Mouse (Mus musculus) MEL (cell line): Measurements from ENCODE around the gene Hba-x. TPM values are rescaled to one million over a fixed set of nuclear protein-coding genes. Genes with fewer than 3 reads are reported as not detected.
A peak's percentile ranks its signal among the peaks of the same experiment; 100 is the strongest.

Experiments used
- DNase-seq: peaks from one replicate; pipeline ENCODE4 v3.0.0; 2011; ENCODE audit warnings: low read depth, low spot score
- H3K27ac ChIP-seq: 2 replicates; pipeline ENCODE4 v1.5.1; 2012; ENCODE audit warnings: low read depth, mild to moderate bottlenecking, control low read depth, low read length, moderate library complexity; ENCODE audit not compliant: control insufficient read depth
- H3K27me3 ChIP-seq, 2 experiments: fragments of 150-350 bp in 1 of 2; sonication (generic) in 1 of 2; 2 replicates each; pipeline ENCODE4 v1.6.1; 2012; ENCODE audit warnings: low read length in 2 of 2, mild to moderate bottlenecking in 2 of 2, improper control_type of control experiment in 1 of 2, moderate library complexity in 1 of 2; ENCODE audit not compliant: insufficient read depth in 2 of 2, control insufficient read depth in 1 of 2
- H3K36me3 ChIP-seq, 2 experiments: 2 replicates each; pipeline ENCODE4 v1.6.1; 2012 to 2014; ENCODE audit warnings: low read length in 2 of 2, improper control_type of control experiment in 1 of 2, inconsistent platforms in 1 of 2, mild to moderate bottlenecking in 1 of 2; ENCODE audit not compliant: insufficient read depth in 2 of 2, control insufficient read depth in 1 of 2
- H3K4me1 ChIP-seq, 2 experiments: fragments of 150-350 bp in 1 of 2; sonication (generic) in 1 of 2; 2 replicates each; pipeline ENCODE4 v1.6.1; 2012; ENCODE audit warnings: low read length in 2 of 2, improper control_type of control experiment in 1 of 2, mild to moderate bottlenecking in 1 of 2; ENCODE audit not compliant: insufficient read depth in 2 of 2, control insufficient read depth in 1 of 2
- H3K4me3 ChIP-seq, 2 experiments: fragments of 150-350 bp in 1 of 2; sonication (generic) in 1 of 2; 2 replicates each; pipeline ENCODE4 v1.5.1; 2012; ENCODE audit warnings: low read depth in 2 of 2, low read length in 2 of 2, mild to moderate bottlenecking in 2 of 2, moderate library complexity in 2 of 2, control low read depth in 1 of 2, improper control_type of control experiment in 1 of 2; ENCODE audit not compliant: control insufficient read depth in 1 of 2, insufficient read depth in 1 of 2
- H3K79me2 ChIP-seq: 2 replicates; pipeline ENCODE4 v1.6.1; 2012; ENCODE audit warnings: mild to moderate bottlenecking, low read length, moderate library complexity; ENCODE audit not compliant: control insufficient read depth, poor library complexity, insufficient read depth
- H3K9ac ChIP-seq: 2 replicates; pipeline ENCODE4 v1.6.1; 2012; ENCODE audit warnings: low read depth, mild to moderate bottlenecking, control low read depth, low read length, moderate library complexity; ENCODE audit not compliant: control insufficient read depth, poor library complexity, severe bottlenecking
- H3K9me3 ChIP-seq: fragments of 150-350 bp; sonication (generic); replicated peaks from 2 replicates; pipeline ENCODE4 v1.6.1; 2012; ENCODE audit warnings: mild to moderate bottlenecking, low read length, improper control_type of control experiment, moderate library complexity; ENCODE audit not compliant: insufficient read depth
- CHD1 ChIP-seq: IDR thresholded peaks from 2 replicates; pipeline ENCODE4 v1.6.1; 2012; ENCODE audit warnings: low read depth, mild to moderate bottlenecking, inconsistent platforms, low read length, improper control_type of control experiment
- CHD2 ChIP-seq: IDR thresholded peaks from 2 replicates; pipeline ENCODE4 v1.6.1; 2011; ENCODE audit warnings: low read length, improper control_type of control experiment
- CTCF ChIP-seq, 3 experiments: IDR thresholded peaks in 2 of 3; conservative IDR thresholded peaks in 1 of 3; 2 replicates each; pipeline ENCODE4 v1.5.1; 2011 to 2012; ENCODE audit warnings: low read length in 3 of 3, low read depth in 2 of 3, mild to moderate bottlenecking in 2 of 3, improper control_type of control experiment in 1 of 3, inconsistent platforms in 1 of 3, mixed read lengths in 1 of 3, moderate library complexity in 1 of 3; ENCODE audit not compliant: control insufficient read depth in 1 of 3, insufficient read depth in 1 of 3, poor library complexity in 1 of 3, severe bottlenecking in 1 of 3
- E2F4 ChIP-seq: IDR thresholded peaks from 2 replicates; pipeline ENCODE4 v1.6.1; 2011; ENCODE audit warnings: low read depth, low read length, improper control_type of control experiment, borderline replicate concordance
- ELF1 ChIP-seq: IDR thresholded peaks from 2 replicates; pipeline ENCODE4 v1.6.1; 2014; ENCODE audit warnings: low read depth, mild to moderate bottlenecking, inconsistent platforms, low read length, improper control_type of control experiment, moderate library complexity
- EP300 ChIP-seq, 2 experiments: IDR thresholded peaks; 2 replicates each; pipeline ENCODE4 v1.6.1; 2011; ENCODE audit warnings: improper control_type of control experiment in 2 of 2, low read length in 2 of 2, low read depth in 1 of 2, mild to moderate bottlenecking in 1 of 2
- ETS1 ChIP-seq: IDR thresholded peaks from 2 replicates; pipeline ENCODE4 v1.6.1; 2012; ENCODE audit warnings: low read depth, mild to moderate bottlenecking, inconsistent platforms, low read length, improper control_type of control experiment, moderate library complexity
- GABPA ChIP-seq: IDR thresholded peaks from 2 replicates; pipeline ENCODE4 v1.6.1; 2012; ENCODE audit warnings: low read depth, mild to moderate bottlenecking, inconsistent platforms, low read length, improper control_type of control experiment, moderate library complexity
- JUND ChIP-seq: IDR thresholded peaks from 2 replicates; pipeline ENCODE4 v1.6.1; 2011; ENCODE audit warnings: low read depth, mild to moderate bottlenecking, improper control_type of control experiment, low read length
- MAFK ChIP-seq: IDR thresholded peaks from 2 replicates; pipeline ENCODE4 v1.6.1; 2011; ENCODE audit warnings: low read depth, mild to moderate bottlenecking, low read length, improper control_type of control experiment, borderline replicate concordance
- MAX ChIP-seq: IDR thresholded peaks from 2 replicates; pipeline ENCODE4 v1.6.1; 2011; ENCODE audit warnings: low read length, improper control_type of control experiment
- NELFE ChIP-seq: IDR thresholded peaks from 2 replicates; pipeline ENCODE4 v1.6.1; 2011; ENCODE audit warnings: low read depth, low read length, improper control_type of control experiment
- NRF1 ChIP-seq: IDR thresholded peaks from 2 replicates; pipeline ENCODE4 v1.6.1; 2014; ENCODE audit warnings: low read depth, mild to moderate bottlenecking, inconsistent platforms, low read length, improper control_type of control experiment, moderate library complexity; ENCODE audit not compliant: poor library complexity, insufficient read depth, severe bottlenecking
- POLR2AphosphoS5 ChIP-seq: IDR thresholded peaks from 2 replicates; pipeline ENCODE4 v1.6.1; 2012; ENCODE audit warnings: low read depth, borderline replicate concordance, mild to moderate bottlenecking, inconsistent platforms, low read length, moderate library complexity, mixed read lengths
- RAD21 ChIP-seq: IDR thresholded peaks from 2 replicates; pipeline ENCODE4 v1.6.1; 2011; ENCODE audit warnings: mild to moderate bottlenecking, low read depth, low read length, improper control_type of control experiment
- RCOR1 ChIP-seq: IDR thresholded peaks from 2 replicates; pipeline ENCODE4 v1.6.1; 2012; ENCODE audit warnings: low read depth, mild to moderate bottlenecking, inconsistent platforms, low read length, improper control_type of control experiment
- SIN3A ChIP-seq: IDR thresholded peaks from 2 replicates; pipeline ENCODE4 v1.6.1; 2012; ENCODE audit warnings: low read length, improper control_type of control experiment, inconsistent platforms
- SMC3 ChIP-seq: IDR thresholded peaks from 2 replicates; pipeline ENCODE4 v1.6.1; 2011; ENCODE audit warnings: low read depth, low read length, improper control_type of control experiment
- TAL1 ChIP-seq: IDR thresholded peaks from 2 replicates; pipeline ENCODE4 v1.6.1; 2012; ENCODE audit warnings: mild to moderate bottlenecking, inconsistent platforms, low read length, moderate library complexity, mixed read lengths
- TCF12 ChIP-seq: IDR thresholded peaks from 2 replicates; pipeline ENCODE4 v1.6.1; 2014; ENCODE audit warnings: low read depth, mild to moderate bottlenecking, inconsistent platforms, low read length, improper control_type of control experiment, moderate library complexity
- USF1 ChIP-seq: IDR thresholded peaks from 2 replicates; pipeline ENCODE4 v1.6.1; 2014; ENCODE audit warnings: low read depth, mild to moderate bottlenecking, inconsistent platforms, low read length, improper control_type of control experiment, moderate library complexity
- USF2 ChIP-seq, 2 experiments: IDR thresholded peaks; 2 replicates each; pipeline ENCODE4 v1.6.1; 2011 to 2012; ENCODE audit warnings: improper control_type of control experiment in 2 of 2, low read length in 2 of 2, borderline replicate concordance in 1 of 2, inconsistent platforms in 1 of 2, low read depth in 1 of 2, mild to moderate bottlenecking in 1 of 2; ENCODE audit not compliant: insufficient read depth in 1 of 2
- ZC3H11A ChIP-seq: IDR thresholded peaks from 2 replicates; pipeline ENCODE4 v1.6.1; 2012; ENCODE audit warnings: low read depth, mild to moderate bottlenecking, inconsistent platforms, low read length, improper control_type of control experiment
- ZMIZ1 ChIP-seq: IDR thresholded peaks from 2 replicates; pipeline ENCODE4 v1.6.1; 2012; ENCODE audit warnings: low read depth, mild to moderate bottlenecking, inconsistent platforms, low read length, improper control_type of control experiment, moderate library complexity
- ZNF384 ChIP-seq: IDR thresholded peaks from 2 replicates; pipeline ENCODE4 v1.6.1; 2012; ENCODE audit warnings: low read depth, mild to moderate bottlenecking, inconsistent platforms, low read length, improper control_type of control experiment
- polyA plus RNA-seq, 2 experiments: library from polyadenylated mRNA; stranded (reverse) in 1 of 2; unstranded in 1 of 2; fragments of >175 nt in 1 of 2; fragments of >200 nt in 1 of 2; gene quantifications; 2 replicates each; pipeline versions ENCODE4 v1.2.1 to v1.2.4; 2012; ENCODE audit warnings: low replicate concordance in 2 of 2, low read depth in 1 of 2; ENCODE audit not compliant: insufficient read length in 2 of 2, insufficient read depth in 1 of 2, missing spikeins in 1 of 2
- total RNA-seq: library from RNA; depleted of rRNA; stranded (reverse); fragments of 300-350 nt; gene quantifications from 2 replicates; pipeline ENCODE4 v1.2.3, GENCODE M21; 2012

Hba-x gene
- total and polyA plus RNA-seq, 3 experiments, result 0.13 TPM; not detected in 2

DNA sequence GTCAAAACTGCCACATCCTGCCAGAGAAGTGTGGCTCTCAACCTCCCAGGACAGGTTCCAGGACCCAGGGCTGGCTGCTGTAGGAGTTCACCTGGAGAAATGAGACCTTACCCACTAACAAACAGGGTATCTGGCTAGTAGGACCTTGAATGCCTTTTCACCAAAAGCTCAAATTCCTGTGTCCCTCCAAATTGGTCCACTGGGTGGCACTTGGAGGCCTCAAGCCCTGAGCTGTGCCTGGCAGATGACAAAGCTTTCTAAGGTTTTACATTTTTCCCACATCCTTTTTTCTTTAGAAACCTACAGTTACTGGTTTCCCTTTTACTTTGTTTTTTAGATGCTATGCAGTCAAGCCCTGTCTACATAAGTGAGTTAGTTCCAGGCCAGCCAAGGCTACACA, 29.1 kb upstream of the Hba-x start:
- H3K4me1 ChIP-seq, result peaks cover 38 to 67% of the 10 kb centered on the region in 2 experiments
- H3K27ac ChIP-seq, result peak overlapping the region; percentile 2; the same call in 1 of the 2 replicates
- H3K9ac ChIP-seq, result no peak overlapping the region

DNA sequence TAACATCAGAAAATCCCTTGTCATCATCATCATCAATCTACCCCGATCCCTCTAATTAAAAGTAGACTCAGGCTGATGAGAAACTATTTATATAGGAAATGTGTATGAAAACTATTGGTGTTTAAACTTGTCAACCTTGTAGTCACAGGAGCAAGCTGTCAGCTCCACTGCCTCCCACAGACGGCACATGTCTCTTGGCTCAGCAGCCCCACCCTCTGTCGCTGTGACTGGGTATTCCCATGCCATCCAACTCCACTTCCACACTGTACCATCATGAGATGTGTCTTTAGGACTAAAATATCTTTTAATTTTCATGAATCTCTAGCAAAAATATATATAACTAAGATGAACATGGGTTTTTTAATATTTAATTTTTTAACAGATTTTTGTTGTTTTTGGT, 27.9 kb upstream of the Hba-x start:
- Histone ChIP-seq H3K4me3 (no peak overlapping the region), H3K27me3 (no peaks in the 10 kb centered on the region), H3K4me1 (peaks cover 36 to 56% of the 10 kb centered on the region in 2 experiments), H3K27ac (no peak overlapping the region), H3K36me3 (peaks cover 0 to 62% of the 10 kb centered on the region in 2 experiments; a peak in 2 of 4 replicates), H3K79me2 (no peaks in the 10 kb centered on the region), H3K9ac (no peak overlapping the region), H3K9me3 (no peaks in the 10 kb centered on the region)
- TF ChIP-seq MAX, result no peak
- no peak for TF ChIP-seq E2F4
- TF ChIP-seq CHD1, result no peak
- no peak for TF ChIP-seq ETS1
- no peak for TF ChIP-seq USF2 (IDR thresholded peaks at IDR 0.05; ENCODE audit: borderline replicate concordance in 1 of 2, insufficient read depth in 1 of 2, low read depth in 1 of 2, low read length in 2 of 2)
- TF ChIP-seq NRF1, result no peak
- no peak for TF ChIP-seq CTCF (IDR thresholded peaks at IDR 0.05 in 2 of 3, conservative IDR thresholded peaks at IDR 0.05 in 1 of 3; ENCODE audit: control insufficient read depth in 1 of 3, insufficient read depth in 1 of 3, low read depth in 2 of 3, low read length in 3 of 3, poor library complexity in 1 of 3, severe bottlenecking in 1 of 3)
- no peak for TF ChIP-seq GABPA
- TF ChIP-seq TCF12, result no peak
- TF ChIP-seq MAFK, result no peak
- TF ChIP-seq TAL1, result no peak
- no peak for TF ChIP-seq POLR2AphosphoS5
- TF ChIP-seq JUND, result no peak
- no peak for TF ChIP-seq ZMIZ1
- TF ChIP-seq ELF1, result no peak
- no peak for TF ChIP-seq ZNF384
- no peak for TF ChIP-seq RCOR1
- TF ChIP-seq NELFE, result no peak
- no peak for TF ChIP-seq ZC3H11A
- no peak for TF ChIP-seq EP300 (IDR thresholded peaks at IDR 0.05; ENCODE audit: low read depth in 1 of 2, low read length in 2 of 2)
- no peak for DNase-seq

More for the DNA sequence above, 29.1 kb upstream of the Hba-x start:
- H3K4me3 ChIP-seq, result no peak overlapping the region
- no peak for TF ChIP-seq USF1
- no peak for TF ChIP-seq CHD2
- TF ChIP-seq TCF12, result 0 out of 2 replicates have a peak, but pooled peaks have one; percentile 26
- TF ChIP-seq CTCF (IDR thresholded peaks at IDR 0.05 in 2 of 3, conservative IDR thresholded peaks at IDR 0.05 in 1 of 3; ENCODE audit: control insufficient read depth in 1 of 3, insufficient read depth in 1 of 3, low read depth in 2 of 3, low read length in 3 of 3, poor library complexity in 1 of 3, severe bottlenecking in 1 of 3), result peak; percentile 22 to 73 (median 50); a peak in 5 of 6 replicates
- peak; percentile 64 for TF ChIP-seq RAD21
- TF ChIP-seq MAFK, result no peak
- TF ChIP-seq ZC3H11A, result peak; percentile 32; the same call in 1 of the 2 replicates
- no peak for TF ChIP-seq SIN3A
- TF ChIP-seq SMC3, result peak; percentile 70
- 0 out of 4 replicates have a peak, but pooled peaks of 1 of the 2 experiments have one; percentile 19 for TF ChIP-seq EP300 (IDR thresholded peaks at IDR 0.05; ENCODE audit: low read depth in 1 of 2, low read length in 2 of 2)
- H3K36me3 ChIP-seq, result peaks cover 0 to 67% of the 10 kb centered on the region in 2 experiments; a peak in 2 of 4 replicates
- DNase-seq, result peak; percentile 62
- H3K9me3 ChIP-seq, result no peaks in the 10 kb centered on the region
- no peaks in the 10 kb centered on the region for H3K27me3 ChIP-seq
- no peaks in the 10 kb centered on the region for H3K79me2 ChIP-seq
